Mouse (Mus musculus) embryonic facial prominence, embryonic 10.5 days (tissue): ENCODE results near the gene Capzb. TPM values are rescaled to one million over a fixed set of nuclear protein-coding genes. Genes with fewer than 3 reads are reported as not detected.

Source experiments
- DNase-seq: peaks from one replicate; pipeline ENCODE4 v3.0.0-alpha.2; 2017; ENCODE audit warnings: low spot score
- H3K27ac ChIP-seq: fragments of 300-500 bp; sonication (generic); replicated peaks from 2 replicates; pipeline ENCODE4 v1.5.1; 2016; ENCODE audit warnings: mild to moderate bottlenecking
- H3K27me3 ChIP-seq: fragments of 300-500 bp; sonication (generic); replicated peaks from 2 replicates; pipeline ENCODE4 v1.6.1; 2016; ENCODE audit warnings: low read depth, mild to moderate bottlenecking; ENCODE audit not compliant: poor library complexity, severe bottlenecking
- H3K36me3 ChIP-seq: fragments of 300-500 bp; sonication (generic); replicated peaks from 2 replicates; pipeline ENCODE4 v1.6.1; 2016; ENCODE audit warnings: mild to moderate bottlenecking, moderate library complexity
- H3K4me1 ChIP-seq: fragments of 300-500 bp; sonication (generic); 2 replicates; pipeline ENCODE4 v1.6.1; 2016
- H3K4me3 ChIP-seq: fragments of 300-500 bp; sonication (generic); 2 replicates; pipeline ENCODE4 v1.5.1; 2016; ENCODE audit warnings: mild to moderate bottlenecking, moderate library complexity
- H3K9me3 ChIP-seq: fragments of 300-500 bp; sonication (generic); 2 replicates; pipeline ENCODE4 v1.6.1; 2016; ENCODE audit warnings: mild to moderate bottlenecking
- WGBS: fragments of 180-500 bp; shearing (Covaris S2); methylation state at CpG from one replicate; pipeline ENCODE4 v1.1.7; 2016; 5-methylcytosine and 5-hydroxymethylcytosine counted together
- polyA plus RNA-seq: library from polyadenylated mRNA; unstranded; fragments of >200 nt; fragmentation: Nextera tagmentation; extraction: Ambion mirVana; gene quantifications from 2 replicates; pipeline ENCODE4 v1.2.1, GENCODE M21; 2016

Gene Capzb
- polyA plus RNA-seq, 1 experiment from 2014 or later, result 409 TPM

GRCm38 (mm10) chr4:139268242-139268641 lies 75.5 kb downstream of the Capzb start:
- H3K36me3 ChIP-seq, result peaks cover 84% of the 10 kb centered on the region
- no peak overlapping the region for H3K4me3 ChIP-seq
- H3K4me1 ChIP-seq, result peaks cover 56% of the 10 kb centered on the region
- H3K9me3 ChIP-seq, result no peaks in the 10 kb centered on the region
- peak overlapping the region; percentile 73 for H3K27ac ChIP-seq
- 92% methylated on average over 1 of the region's 1 CpGs for WGBS
- DNase-seq, result no peak
- H3K27me3 ChIP-seq, result no peaks in the 10 kb centered on the region

GRCm38 (mm10) chr4:139270168-139270567 lies 77.5 kb downstream of the Capzb start:
- peak overlapping the region; percentile 72 for H3K27ac ChIP-seq
- H3K36me3 ChIP-seq, result peaks cover 84% of the 10 kb centered on the region
- no peaks in the 10 kb centered on the region for H3K9me3 ChIP-seq
- H3K4me3 ChIP-seq, result no peak overlapping the region
- WGBS, result 79% methylated on average over 3 of the region's 3 CpGs
- no peak for DNase-seq
- H3K4me1 ChIP-seq, result peaks cover 56% of the 10 kb centered on the region
- H3K27me3 ChIP-seq, result no peaks in the 10 kb centered on the region

GRCm38 (mm10) chr4:139271562-139271961 lies 78.9 kb downstream of the Capzb start:
- 87% methylated on average over 9 of the region's 9 CpGs for WGBS
- no peak overlapping the region; the same call in 1 of the 2 replicates for H3K27ac ChIP-seq

GRCm38 (mm10) chr4:139272951-139273680 lies 80.4 kb downstream of the Capzb start:
- peaks cover 78% of the 10 kb centered on the region for H3K36me3 ChIP-seq
- no peak for DNase-seq
- H3K27ac ChIP-seq, result peak overlapping the region; percentile 52
- H3K27me3 ChIP-seq, result no peaks in the 10 kb centered on the region
- 92% methylated on average over 10 of the region's 10 CpGs for WGBS
- H3K4me3 ChIP-seq, result no peak overlapping the region
- peaks cover 39% of the 10 kb centered on the region for H3K4me1 ChIP-seq
- no peaks in the 10 kb centered on the region for H3K9me3 ChIP-seq

More at GRCm38 (mm10) chr4:139271562-139271961, 78.9 kb downstream of the Capzb start:
- Histone ChIP-seq H3K36me3 (peaks cover 80% of the 10 kb centered on the region), H3K27me3 (no peaks in the 10 kb centered on the region), H3K4me3 (no peak overlapping the region), H3K4me1 (peaks cover 47% of the 10 kb centered on the region), H3K9me3 (no peaks in the 10 kb centered on the region)
- DNase-seq, result no peak

GRCm38 (mm10) chr4:139274573-139274972 lies 81.9 kb downstream of the Capzb start:
- Histone ChIP-seq H3K27me3 (no peaks in the 10 kb centered on the region), H3K27ac (peak overlapping the region; percentile 0; the same call in 1 of the 2 replicates), H3K36me3 (peaks cover 68% of the 10 kb centered on the region), H3K4me3 (no peak overlapping the region), H3K9me3 (no peaks in the 10 kb centered on the region), H3K4me1 (peaks cover 24% of the 10 kb centered on the region)
- 90% methylated on average over 7 of the region's 7 CpGs for WGBS
- DNase-seq, result no peak

GRCm38 (mm10) chr4:139276411-139276810 lies 83.7 kb downstream of the Capzb start:
- DNase-seq, result no peak
- WGBS, result 92% methylated on average over 7 of the region's 7 CpGs
- Histone ChIP-seq H3K27ac (no peak overlapping the region; the same call in 1 of the 2 replicates), H3K9me3 (no peaks in the 10 kb centered on the region), H3K4me3 (no peak overlapping the region), H3K27me3 (no peaks in the 10 kb centered on the region), H3K4me1 (peaks cover 18% of the 10 kb centered on the region; the same call in 1 of the 2 replicates), H3K36me3 (peaks cover 78% of the 10 kb centered on the region)

- Histone ChIP-seq H3K27me3 (no peaks in the 10 kb centered on the region), H3K4me1 (peaks cover 14% of the 10 kb centered on the region), H3K27ac (no peak overlapping the region), H3K36me3 (peaks cover 78% of the 10 kb centered on the region), H3K4me3 (no peak overlapping the region), H3K9me3 (no peaks in the 10 kb centered on the region)
- DNase-seq, result no peak
- 93% methylated on average over 12 of the region's 12 CpGs for WGBS
Observed at GRCm38 (mm10) chr4:139280530-139280929, 87.8 kb downstream of the Capzb start.

- 93% methylated on average over 16 of the region's 16 CpGs for WGBS
- Histone ChIP-seq H3K4me3 (no peak overlapping the region), H3K27ac (no peak overlapping the region; the same call in 1 of the 2 replicates), H3K27me3 (no peaks in the 10 kb centered on the region), H3K9me3 (no peaks in the 10 kb centered on the region), H3K36me3 (peaks cover 83% of the 10 kb centered on the region), H3K4me1 (peaks cover 17% of the 10 kb centered on the region)
- no peak for DNase-seq
Observed at GRCm38 (mm10) chr4:139281791-139282345, 89.2 kb downstream of the Capzb start.

- H3K4me3 ChIP-seq, result no peak overlapping the region
- no peaks in the 10 kb centered on the region for H3K27me3 ChIP-seq
- H3K27ac ChIP-seq, result no peak overlapping the region
- H3K9me3 ChIP-seq, result no peaks in the 10 kb centered on the region
- WGBS, result 89% methylated on average over 6 of the region's 6 CpGs
- H3K4me1 ChIP-seq, result peaks cover 16% of the 10 kb centered on the region
- DNase-seq, result no peak
- H3K36me3 ChIP-seq, result peaks cover 89% of the 10 kb centered on the region
Observed at GRCm38 (mm10) chr4:139282955-139283417, 90.3 kb downstream of the Capzb start.

GRCm38 (mm10) chr4:139284877-139285276 lies 92.2 kb downstream of the Capzb start:
- Histone ChIP-seq H3K4me1 (peaks cover 28% of the 10 kb centered on the region), H3K36me3 (peaks cover 100% of the 10 kb centered on the region), H3K4me3 (no peak overlapping the region), H3K9me3 (no peaks in the 10 kb centered on the region), H3K27me3 (no peaks in the 10 kb centered on the region), H3K27ac (0 out of 2 replicates have a peak overlapping the region, but pooled peaks have one; percentile 30)
- 91% methylated on average over 15 of the region's 15 CpGs for WGBS
- no peak for DNase-seq

- no peak for DNase-seq
- Histone ChIP-seq H3K4me1 (peaks cover 35% of the 10 kb centered on the region), H3K4me3 (no peak overlapping the region), H3K27me3 (no peaks in the 10 kb centered on the region), H3K9me3 (no peaks in the 10 kb centered on the region), H3K36me3 (peaks cover 100% of the 10 kb centered on the region), H3K27ac (peak overlapping the region; percentile 57)
- WGBS, result 91% methylated on average over 5 of the region's 5 CpGs
Observed at GRCm38 (mm10) chr4:139286234-139286633, 93.5 kb downstream of the Capzb start.

GRCm38 (mm10) chr4:139287122-139287863 lies 94.6 kb downstream of the Capzb start:
- no peaks in the 10 kb centered on the region for H3K27me3 ChIP-seq
- peak; percentile 86 for DNase-seq
- peaks cover 35% of the 10 kb centered on the region for H3K4me1 ChIP-seq
- peak overlapping the region; percentile 57 for H3K27ac ChIP-seq
- no peaks in the 10 kb centered on the region for H3K9me3 ChIP-seq
- 86% methylated on average over 18 of the region's 18 CpGs for WGBS
- H3K36me3 ChIP-seq, result peaks cover 99% of the 10 kb centered on the region
- no peak overlapping the region for H3K4me3 ChIP-seq
